In the genomic region with DNA sequence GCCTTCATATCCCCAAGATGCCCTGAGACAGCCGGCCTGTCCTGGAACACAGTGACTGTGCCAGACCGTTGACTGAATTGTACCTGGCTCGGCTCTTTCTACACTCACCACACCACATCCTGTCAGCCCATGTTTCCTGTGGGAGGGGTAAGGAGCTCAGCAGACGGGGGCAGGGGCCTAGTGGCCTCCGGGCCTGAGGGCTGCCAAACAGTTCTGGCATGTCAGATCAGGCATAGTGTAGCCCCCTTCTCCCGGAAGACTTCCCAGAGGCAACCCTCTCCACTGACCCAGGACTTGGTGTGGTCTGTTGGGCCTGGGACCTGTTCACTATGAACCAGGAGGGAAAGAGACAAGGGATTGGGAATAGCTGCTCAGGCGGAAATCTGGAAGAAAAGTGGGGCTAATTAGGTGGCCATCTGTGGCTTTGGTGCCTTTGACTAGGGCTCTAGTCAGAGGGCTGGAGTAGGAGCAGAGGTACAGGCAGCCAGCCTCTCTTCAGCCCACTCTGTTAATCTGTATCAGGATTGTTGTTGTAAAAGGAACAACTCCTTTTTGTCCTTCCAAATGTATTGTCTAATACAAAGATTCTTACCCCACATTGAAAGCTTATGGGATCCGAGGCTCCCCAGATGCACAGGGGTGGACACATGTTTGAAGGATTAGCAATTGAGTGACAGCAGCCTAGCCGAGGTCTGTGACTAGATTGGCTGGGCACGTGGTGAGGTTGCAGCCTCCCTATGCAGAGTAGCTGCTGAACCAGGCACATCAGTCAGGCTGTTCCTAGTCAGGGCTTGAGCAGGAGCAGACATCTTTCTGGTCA, we compare ENCODE assay signal across 9 mouse cellular contexts. TPM values are rescaled to one million over a fixed set of nuclear protein-coding genes. Genes with fewer than 3 reads are reported as not detected.
A peak's percentile ranks its signal among the peaks of the same experiment; 100 is the strongest.
DNase-seq lines count a peak whose midpoint lies in the region; TF ChIP-seq lines count a peak whose summit lies in the region.
"Had no signal": no experiment of that assay in that cellular context is flagged by ENCODE, and none has a peak within 500 bp of the region (broad histone marks: within the 10 kb centered on the region; RNA-seq: fewer than 3 reads in every experiment).

No protein-coding gene starts in this region.

- H3K36me3 ChIP-seq in embryonic facial prominence, embryonic 10.5 days (replicated peaks), result no peaks in the 10 kb centered on the region
- H3K36me3 ChIP-seq in megakaryocyte, embryonic 14.5 days (replicated peaks; ENCODE audit: low read length), result no peaks in the 10 kb centered on the region

- H3K27me3 ChIP-seq in embryonic facial prominence, embryonic 10.5 days (replicated peaks; ENCODE audit: low read depth, poor library complexity, severe bottlenecking), result no peaks in the 10 kb centered on the region
- peaks cover 25% of the 10 kb centered on the region for H3K27me3 ChIP-seq in megakaryocyte, embryonic 14.5 days (replicated peaks)

- TF ChIP-seq CTCF in layer of hippocampus, adult 2 months (conservative IDR thresholded peaks at IDR 0.05), result no peak

- H3K4me3 ChIP-seq in layer of hippocampus, adult 2 months, result no peak overlapping the region
- H3K4me3 ChIP-seq in embryonic facial prominence, embryonic 10.5 days, result no peak overlapping the region
- peak overlapping the region; percentile 74 for H3K4me3 ChIP-seq in megakaryocyte, embryonic 14.5 days (replicated peaks)

- no peaks in the 10 kb centered on the region for H3K9me3 ChIP-seq in embryonic facial prominence, embryonic 10.5 days
- no peaks in the 10 kb centered on the region for H3K9me3 ChIP-seq in megakaryocyte, embryonic 14.5 days

- peak overlapping the region; percentile 36; the same call in 1 of the 2 replicates for H3K27ac ChIP-seq in layer of hippocampus, adult 2 months
- H3K27ac ChIP-seq in embryonic facial prominence, embryonic 10.5 days (replicated peaks), result peak overlapping the region; percentile 67

- DNase-seq in layer of hippocampus, adult 2 months (ENCODE audit: low spot score in 2 of 2), result no peak
- DNase-seq in layer of hippocampus, postnatal 10 days (ENCODE audit: low spot score in 2 of 2), result no peak
- peak; percentile 27 for DNase-seq in embryonic facial prominence, embryonic 10.5 days (ENCODE audit: low spot score)
- DNase-seq in thymus, adult 18-20 months, result peak; percentile 71 to 86
- no peak for DNase-seq in left cerebral cortex, adult 18-20 months (ENCODE audit: low spot score in 2 of 2)
- DNase-seq in neural tube, embryonic 10.5 days (ENCODE audit: extremely low spot score, low spot score), result no peak
- DNase-seq in layer of hippocampus, postnatal 14 days (ENCODE audit: low spot score in 2 of 2), result no peak

- WGBS in embryonic facial prominence, embryonic 10.5 days, result 43% methylated on average over 10 of the region's 10 CpGs

- peaks cover 28% of the 10 kb centered on the region for H3K4me1 ChIP-seq in embryonic facial prominence, embryonic 10.5 days
- H3K4me1 ChIP-seq in megakaryocyte, embryonic 14.5 days, result peaks cover 78% of the 10 kb centered on the region

RNA-seq across cellular contexts. Expression of a gene that starts 3.8 kb away (rescaled TPM):
- 100 to 1,000 TPM; 541 to 735 TPM for total RNA-seq in layer of hippocampus, adult 2 months (2021)
- 100 to 1,000 TPM; 257 to 743 TPM for total RNA-seq in layer of hippocampus, postnatal 10 days (2021)
- polyA plus RNA-seq in embryonic facial prominence, embryonic 10.5 days (2016; fragmentation: Nextera tagmentation; extraction: Ambion mirVana), result 0.18 TPM in 1 of 2 replicates, not detected in the other
- not detected in 2 replicates for polyA plus RNA-seq in megakaryocyte, embryonic 14.5 days (2012; ENCODE audit: insufficient read depth, low replicate concordance)
- 1,000 to 10,000 TPM; 2,769 to 3,095 TPM for total RNA-seq in left cerebral cortex, adult 18-20 months (2021)
- total RNA-seq in layer of hippocampus, postnatal 14 days (2021), result 100 to 1,000 TPM; 234 to 420 TPM

RNA-seq across cellular contexts. Expression of a gene that starts 5.1 kb away (rescaled TPM):
- 10 to 100 TPM; 55.7 to 62.1 TPM for total RNA-seq in layer of hippocampus, adult 2 months (2021)
- total RNA-seq in layer of hippocampus, postnatal 10 days (2021), result 10 to 100 TPM; 56.1 to 68.6 TPM
- 15.8 and 16.0 TPM in 2 replicates for polyA plus RNA-seq in embryonic facial prominence, embryonic 10.5 days (2016; fragmentation: Nextera tagmentation; extraction: Ambion mirVana)
- polyA plus RNA-seq in megakaryocyte, embryonic 14.5 days (2012; ENCODE audit: insufficient read depth, low replicate concordance), result 51.1 and 52.3 TPM in 2 replicates
- 10 to 100 TPM; 64.5 to 69.1 TPM for total RNA-seq in left cerebral cortex, adult 18-20 months (2021)
- 10 to 100 TPM; 52.1 to 57.7 TPM for total RNA-seq in layer of hippocampus, postnatal 14 days (2021)

RNA-seq across cellular contexts. Expression of a gene that starts 9.4 kb away (rescaled TPM):
- under 1 TPM in 1 of 2 experiments, not detected in 1; 0.49 TPM for total RNA-seq in layer of hippocampus, adult 2 months (2021)
- total RNA-seq in layer of hippocampus, postnatal 10 days (2021), result under 1 TPM in 1 of 2 experiments, not detected in 1; 0.60 TPM
- 0.60 and 1.4 TPM in 2 replicates for polyA plus RNA-seq in embryonic facial prominence, embryonic 10.5 days (2016; fragmentation: Nextera tagmentation; extraction: Ambion mirVana)
- polyA plus RNA-seq in megakaryocyte, embryonic 14.5 days (2012; ENCODE audit: insufficient read depth, low replicate concordance), result not detected in 2 replicates
- total RNA-seq in left cerebral cortex, adult 18-20 months (2021), result 1 to 10 TPM in 1 of 2 experiments, not detected in 1; 1.5 TPM
- under 1 TPM in 1 of 2 experiments, not detected in 1; 0.58 TPM for total RNA-seq in layer of hippocampus, postnatal 14 days (2021)

RNA-seq across cellular contexts. Expression of a gene that starts 27.7 kb away (rescaled TPM):
- not detected for total RNA-seq in layer of hippocampus, adult 2 months (2021)
- total RNA-seq in layer of hippocampus, postnatal 10 days (2021), result not detected
- not detected in 2 replicates for polyA plus RNA-seq in embryonic facial prominence, embryonic 10.5 days (2016; fragmentation: Nextera tagmentation; extraction: Ambion mirVana)
- not detected in 2 replicates for polyA plus RNA-seq in megakaryocyte, embryonic 14.5 days (2012; ENCODE audit: insufficient read depth, low replicate concordance)
- total RNA-seq in left cerebral cortex, adult 18-20 months (2021), result not detected
- total RNA-seq in layer of hippocampus, postnatal 14 days (2021), result not detected
- polyA plus RNA-seq: large intestine, adult 2 months had no signal

RNA-seq across cellular contexts. Expression of a gene that starts 34.5 kb away (rescaled TPM):
- 100 to 1,000 TPM; 109 to 120 TPM for total RNA-seq in layer of hippocampus, adult 2 months (2021)
- 100 to 1,000 TPM; 132 to 140 TPM for total RNA-seq in layer of hippocampus, postnatal 10 days (2021)
- polyA plus RNA-seq in embryonic facial prominence, embryonic 10.5 days (2016; fragmentation: Nextera tagmentation; extraction: Ambion mirVana), result 87.9 and 92.2 TPM in 2 replicates
- polyA plus RNA-seq in megakaryocyte, embryonic 14.5 days (2012; ENCODE audit: insufficient read depth, low replicate concordance), result 46.2 and 91.1 TPM in 2 replicates
- 100 to 1,000 TPM; 105 to 114 TPM for total RNA-seq in left cerebral cortex, adult 18-20 months (2021)
- total RNA-seq in layer of hippocampus, postnatal 14 days (2021), result 100 to 1,000 TPM; 130 to 134 TPM

Comparison
In these comparisons a context has a peak if more than half of its experiments do, and no peak if none do; other contexts are left out.
1. DNase-seq: peak in embryonic facial prominence, embryonic 10.5 days (single experiment) and thymus, adult 18-20 months (2 of 2); none in layer of hippocampus, adult 2 months (0 of 2), layer of hippocampus, postnatal 10 days (0 of 2), left cerebral cortex, adult 18-20 months (0 of 2), neural tube, embryonic 10.5 days (single experiment) and layer of hippocampus, postnatal 14 days (0 of 2).